Mouse (Mus musculus): ENCODE measurements around the gene Gpr149. TPM values are rescaled to one million over a fixed set of nuclear protein-coding genes. Genes with fewer than 3 reads are reported as not detected.

Gpr149 gene
- 0.19 TPM in 1 of 2 replicates, not detected in the other for polyA plus RNA-seq (2014; fragmentation: Nextera tagmentation; extraction: Ambion mirVana)

DNA sequence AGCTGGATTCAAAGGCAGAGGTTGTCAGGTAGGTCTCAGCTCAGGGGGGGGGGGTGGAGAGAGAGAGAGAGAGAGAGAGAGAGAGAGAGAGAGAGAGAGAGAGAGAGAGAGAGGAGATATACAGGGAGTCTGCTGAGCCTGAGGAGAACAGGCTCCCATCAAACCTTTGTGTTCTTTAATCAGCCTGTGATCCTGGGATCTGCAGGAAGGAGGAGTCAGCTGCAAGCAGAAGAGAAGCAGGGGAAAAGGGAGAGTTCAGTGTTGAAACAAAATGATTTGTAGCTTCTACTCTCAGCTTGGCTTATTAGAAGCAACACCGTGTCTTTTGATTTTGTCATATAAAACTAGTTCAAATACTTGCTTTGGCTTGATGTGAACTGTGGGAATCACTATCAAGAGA, at the start of gene Gpr149:
Gpr149 (minus strand) TSS at position 168 of the 400 bp plus-strand sequence.
- Histone ChIP-seq H3K27me3 (ENCODE audit: control insufficient read depth, insufficient read depth, low read length) (peaks cover 15% of the 10 kb centered on the region), H3K4me2 (ENCODE audit: low read length) (peak within 1 kb of the TSS; percentile 87), H3K4me3 (ENCODE audit: control insufficient read depth in 1 of 2, insufficient read depth in 1 of 2, low read depth in 1 of 2, low read length in 2 of 2) (peak within 1 kb of the TSS; percentile 40 to 41), H3K36me3 (ENCODE audit: control insufficient read depth, insufficient read depth, low read length) (no peaks in the 10 kb centered on the region), H3K9me3 (ENCODE audit: control insufficient read depth, low read length) (no peaks in the 10 kb centered on the region), H3K9ac (ENCODE audit: low read length) (peak within 1 kb of the TSS; percentile 34; the same call in 1 of the 2 replicates), H3K4me1 (ENCODE audit: control insufficient read depth in 2 of 2, insufficient read depth in 2 of 2, low read length in 2 of 2) (peaks cover 0 to 2% of the 10 kb centered on the region in 2 experiments; a peak in 1 of 4 replicates), H3K27ac (replicated peaks in 1 of 2; ENCODE audit: control insufficient read depth in 1 of 2, insufficient read depth in 1 of 2, low read depth in 2 of 2, low read length in 2 of 2) (no peak within 1 kb of the TSS)
- 69% methylated on average over 1 of the region's 1 CpGs for WGBS
- no peak for ATAC-seq (ENCODE audit: insufficient number of reproducible peaks, insufficient read depth, low FRiP score, low read depth)

DNA sequence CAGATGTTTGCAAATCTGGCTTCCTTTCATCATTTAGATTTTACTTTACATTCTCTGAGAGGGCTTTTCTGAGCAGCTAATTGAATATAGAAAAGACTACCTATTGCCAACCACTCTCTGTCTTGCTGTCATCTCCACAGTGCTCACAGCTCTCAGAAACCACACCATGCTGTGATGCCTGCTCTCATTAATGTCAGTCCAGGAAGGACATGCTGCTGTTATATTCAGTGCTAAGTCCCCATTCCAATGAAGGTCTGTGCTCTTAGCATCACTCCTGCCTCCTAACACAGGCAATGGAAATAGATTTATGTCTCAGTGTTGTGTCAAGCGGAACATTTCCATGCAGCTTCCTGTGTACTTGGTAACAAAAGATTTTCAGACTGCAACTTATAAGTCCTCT, 45.6 kb upstream of the Gpr149 start:
- Histone ChIP-seq H3K27me3 (ENCODE audit: control insufficient read depth, insufficient read depth, low read length) (no peaks in the 10 kb centered on the region), H3K4me1 (ENCODE audit: control insufficient read depth in 2 of 2, insufficient read depth in 2 of 2, low read length in 2 of 2) (no peaks in the 10 kb centered on the region), H3K4me2 (ENCODE audit: low read length) (no peak overlapping the region), H3K4me3 (ENCODE audit: control insufficient read depth in 1 of 2, insufficient read depth in 1 of 2, low read depth in 1 of 2, low read length in 2 of 2) (no peak overlapping the region), H3K36me3 (ENCODE audit: control insufficient read depth, insufficient read depth, low read length) (no peaks in the 10 kb centered on the region), H3K9me3 (ENCODE audit: control insufficient read depth, low read length) (no peaks in the 10 kb centered on the region), H3K27ac (replicated peaks in 1 of 2; ENCODE audit: control insufficient read depth in 1 of 2, insufficient read depth in 1 of 2, low read depth in 2 of 2, low read length in 2 of 2) (no peak overlapping the region), H3K9ac (ENCODE audit: low read length) (no peak overlapping the region)
- WGBS: 80% methylated on average over 1 of the region's 1 CpGs
- no peak for ATAC-seq (ENCODE audit: insufficient number of reproducible peaks, insufficient read depth, low FRiP score, low read depth)

DNA sequence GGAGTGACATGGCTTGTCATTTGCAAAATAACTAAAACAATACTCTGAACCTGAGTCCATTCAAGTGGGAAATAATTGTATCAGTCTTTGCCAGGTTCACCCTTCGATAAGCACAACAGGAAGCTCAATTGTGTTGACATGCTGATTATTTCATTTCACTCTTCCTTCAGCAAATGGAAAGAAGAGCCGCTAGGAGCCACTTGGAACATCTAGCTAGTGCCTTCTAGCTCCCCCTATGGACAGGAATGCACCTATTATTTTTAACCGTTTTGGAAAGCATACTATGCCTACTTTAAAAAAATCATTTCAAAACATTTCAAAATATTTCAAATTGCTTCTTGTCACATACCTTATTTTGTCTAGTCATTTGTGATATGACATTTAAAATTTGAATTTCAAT, 5.9 kb upstream of the Gpr149 start:
- Histone ChIP-seq H3K4me2 (ENCODE audit: low read length) (no peak overlapping the region), H3K27me3 (ENCODE audit: control insufficient read depth, insufficient read depth, low read length) (no peaks in the 10 kb centered on the region), H3K4me1 (ENCODE audit: control insufficient read depth in 2 of 2, insufficient read depth in 2 of 2, low read length in 2 of 2) (no peaks in the 10 kb centered on the region), H3K4me3 (ENCODE audit: control insufficient read depth in 1 of 2, insufficient read depth in 1 of 2, low read depth in 1 of 2, low read length in 2 of 2) (no peak overlapping the region), H3K9me3 (ENCODE audit: control insufficient read depth, low read length) (no peaks in the 10 kb centered on the region), H3K36me3 (ENCODE audit: control insufficient read depth, insufficient read depth, low read length) (no peaks in the 10 kb centered on the region), H3K27ac (replicated peaks in 1 of 2; ENCODE audit: control insufficient read depth in 1 of 2, insufficient read depth in 1 of 2, low read depth in 2 of 2, low read length in 2 of 2) (no peak overlapping the region), H3K9ac (ENCODE audit: low read length) (no peak overlapping the region)
- no peak for ATAC-seq (ENCODE audit: insufficient number of reproducible peaks, insufficient read depth, low FRiP score, low read depth)
- 66% methylated on average over 3 of the region's 3 CpGs for WGBS

DNA sequence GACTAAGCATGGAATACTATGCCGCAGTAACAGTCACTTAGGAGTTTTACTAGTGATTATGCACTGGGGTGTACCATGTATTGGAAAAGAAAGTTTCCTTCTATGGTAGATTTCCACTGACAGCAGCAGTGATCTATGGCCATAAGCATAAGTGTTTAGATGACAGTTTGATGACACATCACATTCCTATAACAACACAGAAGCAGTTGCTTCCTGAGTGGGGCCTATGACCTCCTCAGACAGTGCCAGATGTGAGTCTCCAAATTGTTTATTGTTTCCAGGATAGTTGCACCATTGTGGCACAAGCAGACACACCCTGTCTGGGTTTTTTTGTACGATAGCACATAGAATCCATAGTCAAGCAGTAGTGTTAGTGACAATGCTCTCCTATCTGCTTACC, 991 bp upstream of the Gpr149 start:
- no peak for ATAC-seq (ENCODE audit: insufficient number of reproducible peaks, insufficient read depth, low FRiP score, low read depth)
- Histone ChIP-seq H3K36me3 (ENCODE audit: control insufficient read depth, insufficient read depth, low read length) (no peaks in the 10 kb centered on the region), H3K9me3 (ENCODE audit: control insufficient read depth, low read length) (no peaks in the 10 kb centered on the region), H3K4me2 (ENCODE audit: low read length) (no peak overlapping the region), H3K4me3 (ENCODE audit: control insufficient read depth in 1 of 2, insufficient read depth in 1 of 2, low read depth in 1 of 2, low read length in 2 of 2) (no peak overlapping the region), H3K27ac (replicated peaks in 1 of 2; ENCODE audit: control insufficient read depth in 1 of 2, insufficient read depth in 1 of 2, low read depth in 2 of 2, low read length in 2 of 2) (no peak overlapping the region), H3K4me1 (ENCODE audit: control insufficient read depth in 2 of 2, insufficient read depth in 2 of 2, low read length in 2 of 2) (peaks cover 0 to 2% of the 10 kb centered on the region in 2 experiments; a peak in 1 of 4 replicates), H3K9ac (ENCODE audit: low read length) (no peak overlapping the region), H3K27me3 (ENCODE audit: control insufficient read depth, insufficient read depth, low read length) (peaks cover 15% of the 10 kb centered on the region)
- 78% methylated on average over 2 of the region's 2 CpGs for WGBS

DNA sequence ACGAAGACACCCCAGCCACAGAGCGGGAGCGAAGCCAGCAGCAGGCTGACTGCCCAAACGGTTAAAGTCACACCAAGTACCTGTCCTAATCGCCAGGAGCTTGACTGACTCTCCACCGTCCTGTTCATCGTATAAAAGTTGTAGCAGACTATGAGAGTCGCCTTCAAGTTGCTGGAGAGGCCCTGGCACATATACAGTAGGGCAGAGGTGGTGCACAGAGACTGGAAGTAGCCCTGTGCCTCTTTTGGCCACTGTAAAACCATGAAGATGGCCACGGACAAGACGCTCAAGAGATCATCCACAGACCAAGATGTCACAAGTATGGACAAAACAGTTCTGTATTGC, 921 bp downstream of the Gpr149 start:
- Histone ChIP-seq H3K9me3 (ENCODE audit: control insufficient read depth, low read length) (no peaks in the 10 kb centered on the region), H3K4me3 (ENCODE audit: control insufficient read depth in 1 of 2, insufficient read depth in 1 of 2, low read depth in 1 of 2, low read length in 2 of 2) (peak overlapping the region; percentile 40 to 41), H3K27me3 (ENCODE audit: control insufficient read depth, insufficient read depth, low read length) (peaks cover 15% of the 10 kb centered on the region), H3K4me2 (ENCODE audit: low read length) (peak overlapping the region; percentile 87), H3K27ac (replicated peaks in 1 of 2; ENCODE audit: control insufficient read depth in 1 of 2, insufficient read depth in 1 of 2, low read depth in 2 of 2, low read length in 2 of 2) (no peak overlapping the region), H3K4me1 (ENCODE audit: control insufficient read depth in 2 of 2, insufficient read depth in 2 of 2, low read length in 2 of 2) (peaks cover 0 to 2% of the 10 kb centered on the region in 2 experiments; a peak in 1 of 4 replicates), H3K36me3 (ENCODE audit: control insufficient read depth, insufficient read depth, low read length) (no peaks in the 10 kb centered on the region), H3K9ac (ENCODE audit: low read length) (peak overlapping the region; percentile 34; the same call in 1 of the 2 replicates)
- WGBS: 15% methylated on average over 10 of the region's 10 CpGs
- no peak for ATAC-seq (ENCODE audit: insufficient number of reproducible peaks, insufficient read depth, low FRiP score, low read depth)

DNA sequence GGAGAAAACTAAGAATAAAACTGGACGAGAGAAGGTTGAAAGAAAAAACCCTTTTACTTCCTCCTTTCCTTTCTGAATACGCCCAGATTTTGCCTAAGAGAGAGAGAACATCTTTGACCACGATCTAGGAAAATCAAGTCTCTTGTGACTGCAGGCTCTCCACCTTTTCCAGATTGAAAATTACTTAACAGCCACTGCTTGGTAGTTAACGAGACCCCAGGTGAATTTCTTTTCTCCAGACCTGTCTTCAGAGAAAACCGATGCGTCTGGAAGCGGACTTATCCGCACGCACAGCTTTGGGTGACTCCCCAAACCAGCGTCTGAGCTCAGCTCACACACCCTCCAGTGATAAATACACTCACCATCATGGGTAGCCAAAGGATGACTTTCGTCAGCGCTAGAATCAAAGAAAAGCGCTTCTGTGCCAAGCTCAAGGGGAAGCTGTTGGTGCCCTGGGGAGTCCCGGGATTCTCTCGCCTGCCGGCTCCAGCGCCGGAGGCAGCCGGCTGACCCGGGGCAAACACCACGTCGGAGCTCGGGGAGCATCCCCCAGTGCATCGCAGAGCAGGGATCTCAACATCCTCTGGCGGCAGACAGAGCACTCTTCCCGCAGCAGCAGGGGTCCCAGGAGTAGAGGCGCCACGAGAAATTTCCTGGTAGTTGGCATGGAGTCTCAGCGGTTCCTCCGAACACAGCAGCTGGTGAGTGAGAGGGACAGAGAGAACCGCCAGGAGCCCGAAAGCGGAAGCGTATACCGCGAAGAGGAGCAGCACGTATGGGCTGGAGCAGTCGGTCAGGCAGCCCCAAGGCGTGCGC, 1.5 kb downstream of the Gpr149 start:
- H3K36me3 ChIP-seq (ENCODE audit: control insufficient read depth, insufficient read depth, low read length): no peaks in the 10 kb centered on the region
- ATAC-seq (ENCODE audit: insufficient number of reproducible peaks, insufficient read depth, low FRiP score, low read depth): no peak
- peak overlapping the region; percentile 87 for H3K4me2 ChIP-seq (ENCODE audit: low read length)
- H3K4me3 ChIP-seq (ENCODE audit: control insufficient read depth in 1 of 2, insufficient read depth in 1 of 2, low read depth in 1 of 2, low read length in 2 of 2): peak overlapping the region; percentile 40 to 41
- H3K9me3 ChIP-seq (ENCODE audit: control insufficient read depth, low read length): no peaks in the 10 kb centered on the region
- H3K27me3 ChIP-seq (ENCODE audit: control insufficient read depth, insufficient read depth, low read length): peaks cover 15% of the 10 kb centered on the region
- no peak overlapping the region for H3K27ac ChIP-seq (replicated peaks in 1 of 2; ENCODE audit: control insufficient read depth in 1 of 2, insufficient read depth in 1 of 2, low read depth in 2 of 2, low read length in 2 of 2)
- H3K9ac ChIP-seq (ENCODE audit: low read length): peak overlapping the region; percentile 34; the same call in 1 of the 2 replicates
- 2% methylated on average over 40 of the region's 40 CpGs for WGBS
- peaks cover 0 to 2% of the 10 kb centered on the region in 2 experiments; a peak in 1 of 4 replicates for H3K4me1 ChIP-seq (ENCODE audit: control insufficient read depth in 2 of 2, insufficient read depth in 2 of 2, low read length in 2 of 2)

DNA sequence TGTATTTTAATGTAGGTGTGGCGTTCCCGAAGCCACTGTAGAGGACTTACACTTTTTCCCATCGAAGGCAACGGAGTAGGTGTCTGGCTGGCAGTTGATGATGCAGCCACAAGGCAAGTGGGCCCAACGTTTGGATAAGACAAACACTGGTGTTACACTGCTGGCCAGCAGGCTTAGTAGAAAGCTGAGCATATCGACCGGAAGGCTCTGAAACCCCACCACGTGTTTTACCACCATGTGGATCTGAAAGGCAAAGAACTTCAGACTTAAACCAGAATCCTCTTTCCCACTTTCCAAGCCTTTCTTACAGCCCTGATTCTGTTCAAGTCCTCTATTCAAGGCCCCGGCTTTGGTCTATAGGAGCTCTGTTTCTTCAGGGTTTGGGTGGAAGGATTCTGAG, 2.5 kb downstream of the Gpr149 start:
- Histone ChIP-seq H3K4me3 (ENCODE audit: control insufficient read depth in 1 of 2, insufficient read depth in 1 of 2, low read depth in 1 of 2, low read length in 2 of 2) (no peak overlapping the region), H3K4me1 (ENCODE audit: control insufficient read depth in 2 of 2, insufficient read depth in 2 of 2, low read length in 2 of 2) (peaks cover 0 to 2% of the 10 kb centered on the region in 2 experiments; a peak in 1 of 4 replicates), H3K9me3 (ENCODE audit: control insufficient read depth, low read length) (no peaks in the 10 kb centered on the region), H3K27me3 (ENCODE audit: control insufficient read depth, insufficient read depth, low read length) (peaks cover 15% of the 10 kb centered on the region), H3K27ac (replicated peaks in 1 of 2; ENCODE audit: control insufficient read depth in 1 of 2, insufficient read depth in 1 of 2, low read depth in 2 of 2, low read length in 2 of 2) (no peak overlapping the region), H3K9ac (ENCODE audit: low read length) (no peak overlapping the region), H3K4me2 (ENCODE audit: low read length) (no peak overlapping the region), H3K36me3 (ENCODE audit: control insufficient read depth, insufficient read depth, low read length) (no peaks in the 10 kb centered on the region)
- WGBS: 74% methylated on average over 9 of the region's 9 CpGs
- ATAC-seq (ENCODE audit: insufficient number of reproducible peaks, insufficient read depth, low FRiP score, low read depth): no peak
